Mouse (Mus musculus): ENCODE results near the gene Mrpl4. TPM values are rescaled to one million over a fixed set of nuclear protein-coding genes. Genes with fewer than 3 reads are reported as not detected.

Mrpl4 gene
- 10 to 100 TPM; 60.4 to 62.8 TPM for total RNA-seq (2021)
- long read RNA-seq, experiment 1, transcript Mrpl4-201 (9 exons, 1,288 nt) = major isoform, 42 of 66 reads
- long read RNA-seq, experiment 1, partial matches to known transcripts = 3 of 66 reads
- long read RNA-seq, experiment 1, other reads (novel, unspliced or antisense) = 20 of 66 reads
- long read RNA-seq, experiment 2, transcript Mrpl4-201 (9 exons, 1,288 nt) = major isoform, 82 of 105 reads
- long read RNA-seq, experiment 2, partial matches to known transcripts = 6 of 105 reads
- long read RNA-seq, experiment 2, other reads (novel, unspliced or antisense) = 16 of 105 reads

DNA sequence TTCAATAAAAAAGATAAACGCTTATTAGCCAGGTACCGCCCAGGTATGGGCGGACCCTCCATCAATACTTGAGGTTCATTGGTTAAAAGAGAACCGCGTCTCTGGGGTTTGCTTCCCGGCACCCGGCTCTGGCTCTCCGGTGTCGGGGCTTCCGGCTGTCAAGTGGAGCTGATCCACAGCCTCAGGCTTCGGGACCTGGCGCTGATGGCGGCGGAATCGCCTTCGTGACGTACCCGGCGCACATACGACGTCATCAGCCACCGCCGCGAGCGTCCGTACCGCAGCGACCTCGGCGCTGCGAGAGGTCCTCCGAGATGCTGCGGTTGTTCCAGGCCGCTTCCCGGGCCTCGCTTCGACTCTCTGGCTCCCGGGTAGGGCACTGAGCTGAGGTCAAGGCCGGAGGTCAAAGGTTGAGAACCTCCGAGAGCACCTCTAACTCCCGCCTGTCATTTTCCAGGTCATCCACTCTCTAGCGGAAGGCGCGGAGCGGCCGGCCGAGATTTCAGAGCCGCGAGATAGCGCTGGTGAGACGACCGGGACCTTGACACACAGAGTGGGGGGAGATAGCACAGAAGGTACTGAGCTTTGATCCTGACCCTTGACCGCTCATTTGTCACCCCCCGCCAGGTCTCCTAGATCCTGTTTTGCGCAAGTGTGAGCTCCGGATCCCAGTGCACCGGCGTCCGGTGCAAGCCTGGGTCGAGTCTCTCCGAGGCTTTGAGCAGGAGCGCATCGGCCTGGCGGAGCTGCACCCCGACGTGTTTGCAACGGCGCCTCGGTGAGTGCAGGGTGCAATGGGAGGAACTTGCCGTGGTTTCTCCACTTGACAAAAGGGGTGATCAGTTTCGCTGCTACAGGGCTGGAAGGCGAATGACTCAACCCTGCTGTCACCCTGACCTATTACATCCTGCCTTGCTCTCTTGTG, at the start of gene Mrpl4:
Mrpl4 (plus strand) TSS at position 112 of the 925 bp plus-strand sequence.
- peak; percentile 91 to 93 for DNase-seq (ENCODE audit: low spot score in 2 of 2)

DNA sequence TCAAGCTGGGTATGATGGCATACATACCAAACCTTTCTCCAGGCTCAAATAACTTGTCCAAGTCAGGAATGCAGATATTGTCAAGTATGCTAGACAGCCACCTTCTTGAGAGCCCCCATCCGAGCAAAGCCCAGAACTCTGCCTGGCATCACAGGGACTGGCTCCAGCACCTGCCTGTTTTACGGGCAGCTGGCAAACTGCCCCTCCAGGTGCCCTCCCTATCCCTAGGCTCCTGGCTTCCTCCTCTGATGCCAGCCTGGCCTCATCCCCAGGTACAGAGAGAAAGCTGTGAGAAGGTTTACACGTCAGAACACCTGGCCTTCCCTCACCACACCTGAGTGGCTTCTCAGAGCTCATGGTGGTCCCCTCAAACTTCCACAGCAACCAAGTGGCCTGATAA, 45.5 kb upstream of the Mrpl4 start:
- no peak for DNase-seq (ENCODE audit: low spot score in 2 of 2)

GRCm38 (mm10) chr9:20959430-20959938, 43.1 kb upstream of the Mrpl4 start, which contains the start of gene Dnmt1:
Dnmt1 (minus strand) TSS chr9:20959888.
- DNase-seq (ENCODE audit: low spot score in 2 of 2) = no peak

- no peak for DNase-seq (ENCODE audit: low spot score in 2 of 2)
Observed at GRCm38 (mm10) chr9:20961557-20961956, 41.0 kb upstream of the Mrpl4 start.

GRCm38 (mm10) chr9:20965606-20966005, 36.9 kb upstream of the Mrpl4 start:
- no peak for DNase-seq (ENCODE audit: low spot score in 2 of 2)

DNA sequence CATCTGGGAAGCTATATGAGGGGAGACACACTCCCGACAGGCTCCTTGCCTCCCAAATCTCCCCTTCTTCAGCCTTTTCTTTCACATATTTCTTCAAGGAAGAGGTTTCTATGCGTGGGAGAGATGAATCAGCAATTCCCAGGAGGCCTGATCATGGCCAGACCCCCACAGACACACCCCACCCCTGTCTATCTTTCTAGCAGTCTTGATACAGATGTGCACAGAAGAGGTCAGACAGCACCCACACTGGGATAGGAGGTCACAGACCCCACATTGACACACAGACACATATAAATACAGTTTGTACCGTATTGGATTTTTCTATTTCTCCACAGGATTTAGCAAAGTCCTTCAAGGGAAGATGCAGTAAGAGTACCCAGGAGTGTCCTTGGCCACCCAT, 36.5 kb upstream of the Mrpl4 start:
- DNase-seq (ENCODE audit: low spot score in 2 of 2) = no peak

DNA sequence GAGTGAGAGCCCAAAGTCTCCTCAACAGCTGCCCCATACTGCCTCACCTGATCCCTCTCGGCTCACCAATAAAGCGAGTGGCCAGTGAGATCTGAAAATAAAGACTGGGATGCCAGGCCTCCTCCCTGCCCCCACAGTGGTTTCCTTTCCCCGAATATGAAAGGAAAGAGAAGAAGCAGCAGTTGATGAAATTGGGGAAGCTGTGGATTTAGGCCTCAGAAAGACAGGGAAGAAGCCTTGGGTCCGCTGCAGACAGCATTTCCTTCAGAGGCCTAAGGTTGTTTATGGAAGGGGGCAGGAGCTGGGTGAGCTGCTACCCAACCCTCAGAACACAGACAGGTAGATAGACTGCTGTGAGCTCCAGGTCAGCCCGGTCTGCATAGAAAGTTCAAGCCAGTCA, 35.8 kb upstream of the Mrpl4 start:
- DNase-seq (ENCODE audit: low spot score in 2 of 2) = no peak

GRCm38 (mm10) chr9:20971751-20972140, 30.8 kb upstream of the Mrpl4 start:
- DNase-seq (ENCODE audit: low spot score in 2 of 2) = no peak

GRCm38 (mm10) chr9:20972141-20972992, 30.2 kb upstream of the Mrpl4 start:
- peak; percentile 56 to 65 for DNase-seq (ENCODE audit: low spot score in 2 of 2)

DNA sequence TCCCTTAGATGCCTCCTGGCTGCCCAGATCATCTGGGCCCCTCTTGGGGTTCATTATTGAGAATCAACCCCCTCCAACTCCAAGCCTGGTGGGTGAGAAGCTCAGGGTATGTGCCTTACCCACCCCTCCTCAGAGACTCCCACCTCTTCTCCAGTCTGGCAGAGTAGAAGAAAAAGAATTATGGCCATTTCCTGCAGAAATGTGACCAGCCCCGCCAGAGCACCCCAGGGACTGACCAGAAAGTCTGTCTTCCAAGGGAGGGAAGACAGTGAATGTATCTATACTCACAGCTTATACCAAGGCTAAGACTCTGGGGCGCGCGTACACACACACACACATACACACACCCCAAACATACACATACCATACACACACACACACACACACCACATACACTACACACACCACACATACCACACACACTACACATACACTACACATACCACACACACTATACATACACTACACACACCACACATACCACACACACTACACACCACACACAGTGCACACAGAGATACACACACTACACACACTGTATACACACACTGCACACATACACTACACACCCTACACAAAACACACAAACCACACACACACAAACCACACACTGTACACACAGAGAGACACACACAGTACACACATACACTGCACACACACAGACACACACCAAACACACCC, 29.4 kb upstream of the Mrpl4 start:
- DNase-seq (ENCODE audit: low spot score in 2 of 2) = no peak

DNA sequence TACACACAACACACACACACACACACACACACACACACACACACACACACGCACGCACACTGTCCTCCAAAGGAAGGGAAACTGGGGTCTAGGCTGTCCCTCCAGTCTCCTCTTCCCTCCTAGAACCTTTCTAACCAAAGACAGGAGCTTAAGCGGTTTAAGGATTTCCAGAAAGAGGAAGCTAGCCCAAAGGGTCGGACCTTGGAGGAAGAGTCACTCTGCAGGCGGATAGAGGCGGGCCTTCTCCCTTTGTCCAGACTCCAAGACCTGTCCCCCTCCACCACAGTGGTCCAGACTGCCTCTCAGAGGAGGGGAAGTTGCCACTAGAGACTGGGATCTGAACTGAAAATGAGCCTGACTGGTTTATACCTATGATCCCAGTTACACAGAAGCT, 28.9 kb upstream of the Mrpl4 start:
- DNase-seq (ENCODE audit: low spot score in 2 of 2) = no peak

GRCm38 (mm10) chr9:20975431-20976215, 26.9 kb upstream of the Mrpl4 start:
- DNase-seq (ENCODE audit: low spot score in 2 of 2) = no peak

DNA sequence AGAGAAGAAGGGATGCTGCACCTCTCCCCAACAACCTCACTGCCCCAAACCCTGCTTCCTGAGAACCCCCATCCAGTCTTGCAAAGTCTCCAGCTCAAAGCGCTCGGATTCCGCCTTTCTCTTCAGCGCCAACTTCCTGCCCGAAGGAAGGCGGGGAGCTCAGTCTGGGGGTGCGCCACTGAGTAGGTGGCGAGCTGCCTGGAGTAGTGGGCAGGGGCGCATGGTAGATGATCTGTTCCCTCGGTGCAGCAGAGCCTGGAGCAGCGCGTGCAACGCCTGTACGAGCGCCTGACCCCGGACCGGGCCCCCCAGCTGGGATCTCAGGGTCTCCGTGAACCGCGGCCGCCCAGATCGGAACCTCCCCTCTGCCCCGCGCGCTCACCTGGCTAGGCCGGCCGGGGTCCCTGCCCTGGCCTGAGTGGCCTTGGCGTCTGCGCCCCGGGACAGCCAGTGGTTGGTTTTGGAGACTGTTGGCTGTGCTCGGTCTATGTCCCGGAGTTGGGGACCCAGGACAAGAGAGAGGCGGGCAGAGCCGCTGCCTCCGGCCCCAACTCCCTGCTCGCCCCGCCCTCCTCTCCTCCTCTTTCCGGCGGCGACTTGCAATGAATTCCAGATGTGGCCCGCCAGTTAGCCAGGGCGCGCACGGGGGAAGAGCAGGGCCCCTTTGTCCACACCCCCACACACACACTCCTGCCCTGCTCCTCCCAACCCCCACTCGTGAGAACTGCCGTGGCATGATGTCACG, 26.1 kb upstream of the Mrpl4 start, which contains the start of gene S1pr2:
S1pr2 (minus strand) TSS at position 566 of the 745 bp plus-strand sequence.
- peak; percentile 37 to 43 for DNase-seq (ENCODE audit: low spot score in 2 of 2)

GRCm38 (mm10) chr9:20976961-20977689, 25.4 kb upstream of the Mrpl4 start:
- DNase-seq (ENCODE audit: low spot score in 2 of 2) = no peak

GRCm38 (mm10) chr9:20978409-20979095, 24.0 kb upstream of the Mrpl4 start:
- DNase-seq (ENCODE audit: low spot score in 2 of 2) = no peak

DNA sequence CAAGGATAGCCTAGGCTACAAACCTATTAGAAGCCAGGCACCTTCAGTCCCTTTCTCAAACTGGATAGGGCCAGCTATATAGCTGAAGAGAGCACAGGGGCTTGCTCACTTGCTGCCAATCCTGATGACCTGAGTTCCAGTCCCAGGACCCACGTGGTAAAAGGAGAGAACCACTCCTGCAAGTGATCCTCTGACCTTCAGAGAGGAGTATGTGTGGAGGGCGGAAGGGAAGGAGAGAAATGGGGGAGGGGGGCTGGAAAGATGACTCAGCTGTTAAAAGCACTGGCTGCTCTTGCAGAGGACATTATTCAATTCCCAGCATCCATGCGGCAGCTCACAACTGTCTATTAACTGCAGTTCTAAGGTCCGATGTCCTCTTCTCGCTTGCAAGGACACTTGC, 23.4 kb upstream of the Mrpl4 start:
- no peak for DNase-seq (ENCODE audit: low spot score in 2 of 2)

GRCm38 (mm10) chr9:20979769-20980168, 22.8 kb upstream of the Mrpl4 start:
- no peak for DNase-seq (ENCODE audit: low spot score in 2 of 2)

DNA sequence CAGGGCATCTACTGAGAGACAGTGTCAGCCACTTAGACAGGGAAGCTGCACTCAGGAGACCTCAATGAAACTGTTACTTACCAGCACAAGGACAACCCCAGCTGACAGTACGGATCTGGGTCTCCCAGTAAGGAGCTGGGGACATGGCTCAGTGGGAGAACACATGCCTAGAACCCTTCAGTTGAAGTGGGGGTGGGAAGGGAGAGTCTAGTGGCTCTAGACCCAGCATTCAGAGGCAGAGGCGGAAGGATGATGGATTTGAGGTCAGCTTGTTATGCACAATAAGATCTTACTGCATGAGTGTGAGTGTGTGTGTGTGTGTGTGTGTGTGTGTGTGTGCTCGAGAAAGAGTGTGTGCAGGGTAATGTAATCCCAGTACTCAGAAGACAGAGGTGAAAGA, 20.4 kb upstream of the Mrpl4 start:
- no peak for DNase-seq (ENCODE audit: low spot score in 2 of 2)

Measured in layer of hippocampus, postnatal 14 days (tissue).